Mouse (Mus musculus) adipocyte (in vitro differentiated cells): ENCODE measurements at regions not wholly inside any gene's neighbourhood (a gene's known extent, or its start where the extent isn't known, plus 50 kb on each side); places are given as distances from the start of the nearest gene placed in this dataset.

Experiments
- DNase-seq: peaks from one replicate; pipeline ENCODE4 v3.0.0-alpha.2; 2016; ENCODE audit warnings: low spot score

GRCm38 (mm10) chr14:105630867-105631680, 265.5 kb downstream of the Spry2 start:
- no peak for DNase-seq

DNA sequence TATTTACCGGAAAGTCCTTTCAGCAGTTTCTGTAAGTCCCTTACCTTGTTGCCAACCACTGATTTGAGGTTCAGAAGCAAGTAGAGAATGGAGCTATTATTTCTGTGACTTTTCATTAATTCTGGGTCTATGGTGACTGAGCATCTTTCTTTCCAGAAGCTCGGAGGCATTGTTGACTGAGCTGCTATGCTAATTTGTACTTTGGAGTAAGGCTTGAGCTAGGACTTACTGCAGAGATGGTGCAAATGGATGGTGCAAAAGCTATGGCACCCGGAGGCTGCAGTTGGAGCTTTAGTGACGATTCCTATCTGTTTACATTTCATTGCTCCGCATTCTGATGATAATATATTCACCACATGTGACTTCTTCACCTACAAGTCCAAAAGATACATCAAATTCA, 266.2 kb downstream of the Spry2 start:
- DNase-seq: no peak

DNA sequence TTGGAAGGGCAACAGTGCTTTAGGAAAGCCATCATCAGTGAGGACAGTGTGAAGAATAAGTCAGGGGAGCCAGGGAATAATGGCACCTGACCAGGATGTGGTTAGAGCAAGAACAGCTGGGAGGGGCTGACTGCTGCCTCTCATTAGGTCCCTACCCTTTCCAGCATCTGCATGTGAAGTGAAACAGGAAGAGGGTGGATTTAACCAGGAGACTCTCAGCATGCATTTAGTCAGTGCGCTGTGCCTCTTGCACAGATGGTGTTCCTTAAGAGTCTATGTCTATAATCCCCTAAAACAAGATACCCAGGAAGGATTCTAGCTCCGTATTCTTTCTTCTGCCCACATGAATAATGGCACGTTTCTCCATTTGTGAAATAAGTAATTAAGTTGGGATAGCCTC, 267.9 kb downstream of the Spry2 start:
- DNase-seq: no peak

DNA sequence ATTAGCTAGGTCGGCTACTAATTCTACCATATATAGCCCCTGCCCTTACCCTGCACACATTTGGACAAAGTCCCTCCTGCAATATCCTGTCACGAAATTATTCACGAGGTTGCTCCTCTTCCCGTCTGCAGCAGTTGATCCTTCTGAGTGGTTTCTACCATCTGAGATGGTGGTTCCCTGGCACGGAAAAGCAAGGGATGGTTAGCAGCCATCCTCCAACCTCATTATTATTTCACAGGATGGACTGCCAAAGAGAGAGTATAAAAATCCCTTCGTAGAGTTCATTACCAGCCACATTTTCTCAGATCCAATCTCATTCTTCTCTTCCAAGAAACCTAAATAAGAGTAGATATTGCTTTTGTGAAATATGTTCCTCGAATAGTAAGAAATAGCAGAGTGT, 272.2 kb downstream of the Spry2 start:
- no peak for DNase-seq

- DNase-seq: no peak
Observed at GRCm38 (mm10) chr14:105622166-105622565, 274.5 kb downstream of the Spry2 start.

- no peak for DNase-seq
Observed at GRCm38 (mm10) chr14:105621124-105621523, 275.5 kb downstream of the Spry2 start.

GRCm38 (mm10) chr14:105619449-105619848, 277.2 kb downstream of the Spry2 start:
- no peak for DNase-seq

GRCm38 (mm10) chr14:105615766-105616165, 280.9 kb downstream of the Spry2 start:
- DNase-seq: peak; percentile 71

DNA sequence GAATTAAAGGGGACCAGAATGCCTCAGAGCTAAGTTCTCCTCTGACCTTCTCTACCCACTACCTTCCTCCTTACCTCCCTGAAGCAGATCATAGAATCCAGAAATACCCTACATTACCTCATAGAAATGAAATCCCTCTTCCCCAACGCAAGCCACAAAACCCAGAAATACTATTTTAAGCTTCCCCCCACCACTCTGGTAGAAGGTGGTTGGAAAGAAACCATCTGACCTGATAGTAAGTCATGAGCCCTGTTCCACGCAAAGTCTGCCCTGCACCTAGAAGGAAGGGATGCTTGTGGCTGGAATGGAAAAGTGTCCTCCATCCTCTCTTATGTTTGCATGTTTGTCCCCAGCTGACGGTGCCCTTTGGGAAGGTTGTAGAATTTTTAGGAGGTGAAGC, 283.8 kb downstream of the Spry2 start:
- no peak for DNase-seq

DNA sequence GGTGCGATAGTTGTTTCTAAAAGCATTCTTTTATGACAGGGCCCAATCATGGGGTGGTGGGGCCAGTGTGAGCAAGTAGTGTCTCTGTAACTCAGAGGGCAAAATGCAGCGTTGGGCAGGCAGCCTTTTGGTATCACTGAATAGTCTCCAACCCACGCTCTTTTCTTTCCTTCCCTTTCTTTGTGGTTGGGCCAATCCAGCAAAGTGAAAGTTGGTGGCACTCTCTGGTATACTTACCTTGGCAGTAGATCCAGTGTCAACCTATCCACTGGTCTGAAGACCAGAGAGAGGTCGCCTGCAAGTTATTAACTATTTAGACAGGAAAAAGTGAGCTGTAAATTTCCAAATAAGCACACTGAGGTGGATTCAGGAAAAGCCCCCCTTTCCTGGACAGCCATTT, 287.8 kb downstream of the Spry2 start:
- no peak for DNase-seq

- DNase-seq: no peak
Observed at GRCm38 (mm10) chr14:105606551-105606950, 290.1 kb downstream of the Spry2 start.

DNA sequence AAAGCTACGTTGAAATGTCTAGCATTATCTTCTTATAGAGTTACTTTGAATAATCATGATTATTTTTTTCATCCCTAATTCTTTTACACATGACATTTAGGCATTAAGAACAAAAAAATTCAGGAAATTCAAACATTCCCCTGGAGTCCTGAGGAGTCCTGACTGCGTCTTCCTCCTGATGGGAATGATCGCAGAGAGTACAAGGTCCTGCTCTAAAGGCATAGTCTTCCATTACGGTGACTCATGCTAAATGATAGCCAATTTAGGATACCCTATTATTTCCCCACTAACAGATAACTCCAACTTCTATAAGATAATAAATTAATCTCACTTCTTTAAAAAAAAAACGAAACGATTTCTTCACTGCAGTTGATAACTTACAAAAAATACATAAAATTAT, 292.2 kb downstream of the Spry2 start:
- no peak for DNase-seq

GRCm38 (mm10) chr14:105603047-105603461, 293.6 kb downstream of the Spry2 start:
- DNase-seq: no peak

- no peak for DNase-seq
Observed at GRCm38 (mm10) chr14:105599550-105600453, 296.8 kb downstream of the Spry2 start.

- DNase-seq: no peak
Observed at GRCm38 (mm10) chr14:105589751-105590150, 306.9 kb downstream of the Spry2 start.

DNA sequence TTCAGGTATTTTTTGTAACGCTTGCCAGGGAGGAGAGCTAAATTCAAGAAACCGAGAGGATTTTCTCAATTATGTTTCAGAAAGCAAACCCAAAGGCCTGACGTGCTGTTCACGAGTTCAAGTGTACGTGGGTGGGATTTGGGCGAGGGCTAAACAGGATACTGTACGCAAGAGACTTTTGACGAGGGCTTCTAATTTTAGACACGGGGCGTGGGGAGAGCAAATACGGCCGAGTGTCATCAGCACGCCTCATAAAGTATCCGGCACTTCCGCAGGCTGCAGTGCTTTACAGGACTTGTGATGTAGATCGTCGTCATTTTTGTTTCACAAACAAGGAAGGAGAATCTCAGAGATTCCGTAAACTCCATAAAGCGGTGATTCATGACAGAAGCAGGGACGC, 307.4 kb downstream of the Spry2 start:
- DNase-seq: no peak

DNA sequence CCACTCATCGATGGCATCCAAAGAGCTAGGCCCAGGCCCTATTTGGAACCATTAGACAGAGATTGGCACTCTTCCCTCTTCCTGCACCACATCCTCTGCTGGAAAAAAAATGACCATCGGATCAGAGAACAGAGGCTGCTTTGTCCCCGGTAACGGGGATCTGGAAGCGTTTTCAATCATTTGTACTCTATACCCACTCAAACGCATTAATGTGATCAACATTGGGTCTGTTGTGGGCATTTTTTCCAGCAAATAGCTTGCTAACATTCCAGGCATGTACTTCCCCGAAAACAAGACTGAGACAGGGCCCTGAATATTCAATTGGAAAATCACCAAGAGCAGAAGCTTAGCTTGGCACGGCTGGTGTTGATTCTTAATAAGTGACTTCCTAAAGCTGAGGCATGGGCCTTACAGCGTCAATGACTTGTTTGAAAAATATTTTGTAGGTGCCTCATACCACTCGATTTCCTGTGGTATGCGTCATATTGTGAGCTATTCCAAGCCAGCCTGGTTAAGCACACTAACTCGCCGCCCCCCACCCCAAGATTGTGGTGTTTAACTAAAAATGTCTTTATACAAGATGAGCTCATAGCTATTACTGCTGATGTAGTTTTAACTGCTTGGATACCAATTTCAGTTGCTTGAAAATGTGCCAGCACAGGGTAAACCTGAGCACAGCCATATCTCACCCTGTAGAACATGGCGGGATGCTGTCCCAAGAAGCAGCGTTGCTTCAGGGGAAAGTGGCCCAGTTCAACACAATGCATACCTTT, 308.0 kb downstream of the Spry2 start:
- peak; percentile 65 for DNase-seq

DNA sequence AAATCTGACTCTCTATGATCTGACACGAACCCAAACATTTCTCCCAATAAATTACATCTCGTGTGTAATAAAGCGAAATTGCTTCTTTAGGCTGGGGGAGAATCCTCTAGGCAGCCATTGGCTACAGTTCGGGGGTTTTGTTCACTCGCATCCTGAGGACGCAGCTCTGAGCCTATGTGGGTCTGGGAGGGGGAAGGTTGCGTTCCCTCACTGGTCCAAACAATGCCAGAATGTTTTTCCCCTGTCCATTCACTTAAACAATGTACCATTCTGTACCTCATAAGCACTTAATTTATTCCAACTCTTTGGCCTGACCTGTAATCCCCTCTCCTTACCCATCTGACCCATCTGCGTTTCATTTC, 308.6 kb downstream of the Spry2 start:
- DNase-seq: no peak

DNA sequence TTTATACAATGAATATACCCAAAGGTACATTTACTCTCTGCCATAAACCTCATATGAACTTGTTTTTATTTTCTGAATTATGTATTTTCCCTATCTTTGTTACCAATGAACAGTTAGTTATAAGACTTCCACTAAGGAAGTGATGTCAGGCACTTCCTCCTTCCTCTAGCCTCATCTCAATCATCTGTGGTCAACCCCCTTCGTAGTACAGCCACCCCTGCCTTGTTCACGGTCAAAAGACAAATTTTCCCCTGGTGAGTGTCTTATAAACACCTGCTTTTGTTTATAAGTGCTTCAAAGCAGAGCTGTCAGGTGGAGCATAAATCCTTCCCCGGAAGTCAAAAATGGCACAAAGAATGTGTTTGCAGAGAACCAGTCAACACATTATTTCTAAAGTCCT, 312.0 kb downstream of the Spry2 start:
- no peak for DNase-seq

DNA sequence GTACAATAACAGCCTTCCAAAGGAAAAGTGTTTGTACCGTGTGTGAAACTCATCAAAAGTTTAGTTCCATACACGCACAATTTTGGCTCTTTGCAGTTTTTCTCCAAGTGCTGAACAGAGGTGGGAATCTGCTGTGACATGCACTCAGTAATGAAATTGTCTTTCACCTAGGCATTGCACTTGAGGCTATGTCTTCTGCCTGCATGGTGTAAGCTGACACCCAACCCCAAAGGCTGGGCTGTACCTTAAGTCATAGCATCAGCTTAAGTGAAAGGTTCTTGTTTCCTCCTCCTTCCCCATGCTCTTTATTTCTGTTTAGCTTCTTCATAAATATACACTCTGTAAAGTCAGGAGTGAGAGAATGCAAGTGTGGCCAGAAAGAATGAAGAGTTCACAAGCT, 313.1 kb downstream of the Spry2 start:
- DNase-seq: no peak

DNA sequence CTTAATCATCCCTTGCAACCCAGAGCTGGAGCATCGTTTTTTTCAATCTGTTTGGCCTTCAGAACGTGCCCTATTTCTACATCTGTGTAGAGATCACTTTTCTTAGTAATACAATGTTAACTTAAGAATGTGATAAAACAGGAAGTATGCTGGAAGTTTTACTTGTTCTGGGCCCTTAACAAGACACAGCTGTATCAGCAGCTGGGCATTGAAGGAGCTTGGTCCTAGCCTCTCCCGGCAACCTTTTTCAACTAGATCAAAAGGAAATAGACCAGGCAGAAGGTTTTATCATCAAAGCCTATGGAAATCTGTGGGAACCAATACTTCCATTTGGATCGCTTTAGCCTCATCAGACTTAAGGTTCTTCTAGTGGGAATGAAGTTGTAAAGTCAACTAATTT, 317.9 kb downstream of the Ndfip2 start:
- no peak for DNase-seq
